Mouse (Mus musculus): Measurements from ENCODE around the gene Rps2.
"Not testable (repeated sequence)": the region's sequence is repeated elsewhere in the genome, so short reads cannot be mapped to it uniquely, and the experiment has no call there.

The Rps2 gene

DNA sequence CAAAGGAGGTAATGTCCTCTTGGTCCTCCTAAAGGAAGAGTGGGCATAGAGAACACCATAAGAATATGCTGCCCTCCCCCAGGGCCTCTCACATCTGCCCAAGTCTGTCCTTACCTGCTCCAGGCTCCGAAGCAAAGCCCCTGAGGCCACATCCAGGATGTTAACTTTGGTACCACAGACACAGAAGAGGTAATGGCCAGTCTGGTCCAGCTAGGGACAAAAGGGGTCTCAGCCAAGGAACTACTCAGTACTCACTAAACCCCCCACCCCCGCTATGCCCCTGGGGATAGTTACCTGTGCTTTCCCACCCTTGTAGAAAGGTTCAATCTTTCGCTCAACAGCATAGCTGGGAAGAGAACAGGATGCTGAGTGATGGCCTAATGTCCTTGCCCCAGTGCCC, 12.1 kb upstream of the Rps2 start:
- no peak for DNase-seq (ENCODE audit: low spot score in 2 of 2)

GRCm38 (mm10) chr17:24706982-24707800, 10.7 kb upstream of the Rps2 start, which contains the start of gene Tbl3:
Gene Tbl3, minus strand, starts transcription at chr17:24707660.
- DNase-seq (ENCODE audit: low spot score in 2 of 2), result peak; percentile 88 to 92

DNA sequence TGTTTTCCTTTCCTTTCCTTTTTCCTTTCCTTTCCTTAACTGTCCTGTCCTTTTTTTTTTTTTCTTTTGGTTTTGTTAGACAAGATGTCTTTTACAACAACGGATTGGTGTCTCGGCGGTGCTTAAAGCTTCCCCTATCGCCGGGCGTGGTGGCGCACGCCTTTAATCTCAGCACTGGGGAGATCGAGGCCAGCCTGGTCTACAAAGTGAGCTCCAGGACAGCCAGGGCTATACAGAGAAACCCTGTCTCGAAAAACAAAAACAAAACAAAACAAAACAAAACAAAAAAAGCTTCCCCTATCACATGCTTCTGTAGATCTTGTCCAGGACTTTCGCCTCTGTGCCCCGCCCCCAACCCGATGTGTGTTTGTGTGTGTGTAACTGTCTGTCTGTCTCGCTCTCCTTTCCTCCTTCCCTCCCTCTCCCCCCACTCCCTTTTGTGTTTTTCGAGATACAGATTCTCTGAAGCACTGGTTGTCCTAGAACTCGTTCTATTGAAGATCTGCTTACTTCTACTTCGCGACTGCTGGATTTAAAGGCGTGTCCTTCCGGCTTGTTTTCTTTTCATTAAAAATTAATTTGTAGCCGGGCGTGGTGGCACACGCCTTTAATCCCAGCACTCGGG, 10.0 kb upstream of the Rps2 start:
- no peak for DNase-seq (ENCODE audit: low spot score in 2 of 2)

- no peak for DNase-seq (ENCODE audit: low spot score in 2 of 2)
Measured at GRCm38 (mm10) chr17:24708646-24709045, 9.3 kb upstream of the Rps2 start.

GRCm38 (mm10) chr17:24715556-24715955, 2.4 kb upstream of the Rps2 start:
- no peak for DNase-seq (ENCODE audit: low spot score in 2 of 2)

DNA sequence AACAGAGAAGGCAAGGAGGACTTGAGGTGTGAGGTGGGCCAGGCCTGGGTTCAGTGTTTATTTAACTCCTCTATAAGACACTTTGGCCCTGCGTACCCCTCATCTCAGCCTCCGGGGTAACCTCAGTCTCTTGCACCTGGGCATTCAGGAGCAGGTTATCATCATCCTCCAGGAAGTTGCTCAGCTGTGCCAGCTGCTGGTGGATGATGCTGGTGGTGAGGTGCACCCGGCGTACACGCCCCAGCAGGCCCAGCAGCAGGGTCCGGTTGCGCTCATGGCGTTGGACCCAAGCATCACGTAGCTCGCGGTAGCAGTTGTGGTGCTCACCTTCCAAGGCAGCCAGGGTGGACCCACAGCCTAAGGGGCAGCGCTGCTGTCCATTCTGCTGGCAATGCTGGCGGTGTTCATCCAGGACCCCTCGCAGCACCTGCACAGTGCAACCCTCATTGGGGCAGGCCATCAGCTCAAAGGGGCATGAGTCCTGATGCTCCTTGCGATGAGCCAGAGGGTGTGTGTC, 1.7 kb upstream of the Rps2 start:
- DNase-seq (ENCODE audit: low spot score in 2 of 2), result no peak

GRCm38 (mm10) chr17:24718938-24719337, 1.0 kb downstream of the Rps2 start:
- not testable (repeated sequence) for DNase-seq (ENCODE audit: low spot score in 2 of 2)

- peak; percentile 94 to 98 for DNase-seq (ENCODE audit: low spot score in 2 of 2)
Measured at GRCm38 (mm10) chr17:24719494-24720222, 1.7 kb downstream of the Rps2 start.

DNA sequence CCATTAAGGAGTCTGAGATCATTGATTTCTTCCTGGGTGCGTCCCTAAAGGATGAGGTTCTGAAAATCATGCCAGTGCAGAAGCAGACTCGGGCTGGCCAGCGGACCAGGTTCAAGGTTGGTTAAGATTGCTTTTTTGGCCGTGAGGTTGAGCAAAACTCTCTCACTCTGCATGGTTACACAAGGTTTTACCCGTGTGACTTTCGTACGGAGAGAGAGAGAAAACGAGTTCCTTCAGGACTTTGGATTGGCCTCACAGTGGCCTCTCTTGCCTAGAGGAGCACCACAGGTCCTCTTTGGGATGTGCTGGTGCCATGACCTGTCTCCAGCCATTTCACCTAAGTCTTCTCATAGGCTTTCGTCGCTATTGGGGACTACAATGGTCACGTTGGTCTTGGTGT, 2.7 kb downstream of the Rps2 start:
- DNase-seq (ENCODE audit: low spot score in 2 of 2), result not testable (repeated sequence)

GRCm38 (mm10) chr17:24721383-24721955, 3.6 kb downstream of the Rps2 start:
- not testable (repeated sequence) for DNase-seq (ENCODE audit: low spot score in 2 of 2)

DNA sequence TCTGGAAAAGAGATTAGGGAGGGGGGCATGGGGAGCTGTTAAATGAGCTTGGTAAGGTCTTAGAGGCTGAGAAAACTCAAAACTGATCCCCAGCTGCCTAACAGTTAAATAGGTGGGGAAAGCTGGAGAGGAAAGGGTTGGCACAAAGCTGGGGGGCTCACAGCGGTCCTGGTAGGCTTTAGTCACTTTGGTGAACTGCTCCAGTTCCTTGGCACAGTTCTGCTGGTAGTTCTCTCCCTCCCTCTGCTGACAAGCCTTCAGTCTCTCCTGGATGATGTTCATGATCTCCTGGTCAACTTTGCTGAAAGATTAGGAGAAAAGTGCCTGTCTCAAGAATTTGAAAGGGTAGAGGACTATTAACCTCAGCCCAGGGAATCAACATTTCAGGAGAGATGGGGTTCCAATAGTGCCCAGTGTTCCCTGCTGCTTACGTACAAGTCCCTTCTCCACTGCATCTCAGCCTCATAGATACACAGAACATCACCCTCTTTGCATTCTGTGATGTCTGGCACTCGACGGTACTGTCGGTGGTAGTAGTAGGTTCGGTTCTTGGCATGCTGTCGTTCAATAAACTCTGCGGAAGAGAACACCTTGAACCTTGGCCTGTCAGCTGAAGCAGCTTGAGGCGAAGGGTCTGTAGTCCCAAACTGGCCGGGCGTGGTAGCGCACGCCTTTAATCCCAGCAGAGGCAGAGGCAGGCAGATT, 4.5 kb downstream of the Rps2 start:
- no peak for DNase-seq (ENCODE audit: low spot score in 2 of 2)

DNA sequence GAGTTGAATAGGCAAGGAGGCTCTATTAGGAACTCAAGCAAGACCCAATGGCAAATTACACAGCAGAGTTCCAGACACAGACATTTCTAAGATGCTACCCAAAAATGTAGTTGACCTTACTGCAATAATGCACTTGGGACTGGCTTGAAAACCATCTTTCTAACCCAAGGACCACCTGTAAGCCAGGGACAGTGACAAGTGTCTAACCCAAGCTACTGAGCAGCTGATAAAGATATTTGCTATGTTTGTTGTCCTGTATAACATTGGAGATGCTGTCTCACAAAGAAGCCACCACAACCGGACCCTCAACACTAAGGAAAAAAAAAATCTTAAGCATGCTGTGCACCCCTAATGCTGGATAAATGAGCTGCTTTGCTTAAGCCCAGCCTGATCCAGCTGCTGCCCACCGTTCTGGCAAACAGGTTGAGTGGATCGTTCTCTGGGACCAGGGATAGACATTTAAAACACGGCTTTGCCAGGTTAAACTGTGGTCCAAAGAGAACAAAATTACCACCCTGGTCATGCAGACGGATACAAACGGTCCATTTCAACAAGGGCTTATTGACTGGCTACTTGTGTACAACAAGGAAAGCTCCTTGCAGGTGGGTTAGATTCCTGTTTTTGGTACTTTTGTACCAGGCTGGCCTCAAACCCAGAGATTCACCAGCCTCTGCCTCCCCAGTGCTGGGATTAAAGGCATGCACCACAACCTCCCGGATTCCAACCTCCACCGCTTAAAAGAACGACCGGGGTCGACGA, 5.4 kb downstream of the Rps2 start:
- no peak for DNase-seq (ENCODE audit: low spot score in 2 of 2)

DNA sequence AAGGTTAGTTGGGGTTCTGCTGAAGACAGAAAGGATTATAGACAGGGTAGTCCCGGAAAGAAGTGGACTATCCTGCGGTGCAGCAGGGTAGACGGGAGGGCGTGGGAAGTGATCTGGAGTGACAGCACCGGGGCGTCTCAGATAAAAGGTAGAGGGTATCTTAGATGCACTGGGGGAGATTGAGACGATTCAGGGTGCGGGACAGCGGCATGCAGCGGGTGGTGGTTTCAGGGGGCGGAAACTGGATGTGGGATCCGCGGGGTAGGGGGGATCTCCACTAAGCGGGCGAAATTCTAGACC, 5.9 kb downstream of the Rps2 start:
- no peak for DNase-seq (ENCODE audit: low spot score in 2 of 2)

- DNase-seq (ENCODE audit: low spot score in 2 of 2), result peak; percentile 94 to 96
Measured at GRCm38 (mm10) chr17:24724184-24724583, 6.3 kb downstream of the Rps2 start, which contains the start of gene Ndufb10. Gene Ndufb10, minus strand, starts transcription at chr17:24724478.

DNA sequence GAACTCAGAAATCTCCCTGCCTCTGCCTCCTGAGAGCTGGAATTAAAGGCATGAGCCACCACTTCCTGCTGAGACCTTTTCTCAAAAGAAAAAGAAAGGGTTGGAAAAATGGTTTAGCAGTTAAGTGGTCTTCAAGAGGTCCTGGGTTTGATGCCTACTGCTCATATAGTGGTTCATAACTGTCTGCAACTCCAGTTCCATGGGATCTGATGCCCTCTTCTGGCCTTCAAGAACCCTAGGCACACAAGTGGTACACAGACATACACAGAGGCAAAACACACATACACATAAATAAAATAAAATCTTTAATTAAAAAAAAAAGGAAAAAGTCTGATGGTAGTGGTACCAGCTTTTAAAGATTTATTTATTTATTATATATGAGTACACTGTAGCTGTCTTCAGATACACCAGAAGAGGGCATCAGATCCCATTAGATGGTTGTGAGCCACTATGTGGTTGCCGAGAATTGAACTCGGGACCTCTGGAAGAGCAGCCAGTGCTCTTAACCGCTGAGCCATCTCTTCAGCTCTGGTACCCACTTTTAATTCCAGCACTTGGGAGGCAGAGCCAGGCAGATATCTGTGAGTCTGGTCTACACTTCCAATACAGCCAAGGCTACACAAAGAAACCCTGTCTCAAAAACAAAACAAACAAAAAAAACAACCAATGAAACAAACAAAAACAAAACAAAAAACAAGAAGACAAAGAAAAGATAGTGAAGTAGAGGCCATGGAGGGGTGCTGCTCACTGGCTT, 7.9 kb downstream of the Rps2 start:
- no peak for DNase-seq (ENCODE audit: low spot score in 2 of 2)

- no peak for DNase-seq (ENCODE audit: low spot score in 2 of 2)
Measured at GRCm38 (mm10) chr17:24727618-24728017, 9.7 kb downstream of the Rps2 start, which contains the start of gene Rpl3l. Gene Rpl3l, plus strand, starts transcription at chr17:24727820.

- DNase-seq (ENCODE audit: low spot score in 2 of 2), result no peak
Measured at GRCm38 (mm10) chr17:24728184-24728583, 10.3 kb downstream of the Rps2 start.

GRCm38 (mm10) chr17:24729067-24729466, 11.2 kb downstream of the Rps2 start:
- no peak for DNase-seq (ENCODE audit: low spot score in 2 of 2)

DNA sequence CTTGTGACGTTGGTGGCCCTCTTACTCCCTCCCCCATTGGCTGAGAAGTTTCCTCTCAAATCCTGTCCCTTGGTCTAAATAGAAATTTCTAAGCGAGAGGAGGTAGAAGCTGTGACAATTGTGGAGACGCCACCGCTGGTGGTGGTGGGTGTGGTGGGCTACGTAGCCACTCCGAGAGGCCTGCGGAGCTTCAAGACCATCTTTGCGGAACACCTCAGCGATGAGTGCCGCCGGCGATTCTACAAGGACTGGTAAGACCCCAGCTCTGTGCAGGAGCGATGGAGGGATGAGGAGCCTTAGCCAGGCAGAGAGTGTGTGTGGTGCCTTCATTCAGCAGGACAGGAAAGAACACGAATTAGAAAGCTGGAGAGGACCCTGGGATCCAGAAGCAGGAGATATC, 12.9 kb downstream of the Rps2 start:
- DNase-seq (ENCODE audit: low spot score in 2 of 2), result no peak

All from urinary bladder, postnatal 36 days (tissue).